Mouse (Mus musculus) midbrain, embryonic 16.5 days (tissue): ENCODE measurements around the gene Vmn2r39. TPM values are rescaled to one million over a fixed set of nuclear protein-coding genes. Genes with fewer than 3 reads are reported as not detected.
"Not testable (repeated sequence)": the region's sequence is repeated elsewhere in the genome, so short reads cannot be mapped to it uniquely, and the experiment has no call there.

Source experiments
- ATAC-seq: fragments of 200-750 bp; cut with Nextera tagmentation; 2 replicates; pipeline ENCODE4 v1.8.0; 2017; ENCODE audit warnings: moderate TSS enrichment
- H3K27ac ChIP-seq: fragments of 300-500 bp; sonication (generic); 2 replicates; pipeline ENCODE4 v1.5.1; 2014; ENCODE audit warnings: mild to moderate bottlenecking, low read length, mixed read lengths
- H3K27me3 ChIP-seq: fragments of 300-500 bp; sonication (generic); 2 replicates; pipeline ENCODE4 v1.6.1; 2014; ENCODE audit warnings: low read depth, low read length, mixed read lengths; ENCODE audit not compliant: control insufficient read depth, insufficient read depth
- H3K36me3 ChIP-seq: fragments of 300-500 bp; sonication (generic); 2 replicates; pipeline ENCODE4 v1.6.1; 2014; ENCODE audit warnings: mild to moderate bottlenecking, low read length, moderate library complexity, mixed read lengths; ENCODE audit not compliant: control insufficient read depth, insufficient read depth
- H3K4me1 ChIP-seq: fragments of 300-500 bp; sonication (generic); 2 replicates; pipeline ENCODE4 v1.6.1; 2014; ENCODE audit warnings: mild to moderate bottlenecking, low read length, mixed read lengths; ENCODE audit not compliant: control insufficient read depth, insufficient read depth
- H3K4me2 ChIP-seq: fragments of 300-500 bp; sonication (generic); 2 replicates; pipeline ENCODE4 v1.6.1; 2014; ENCODE audit warnings: mild to moderate bottlenecking, low read length, mixed read lengths
- H3K4me3 ChIP-seq: fragments of 300-500 bp; sonication (generic); 2 replicates; pipeline ENCODE4 v1.5.1; 2014; ENCODE audit warnings: low read depth, mild to moderate bottlenecking, low read length, moderate library complexity, mixed read lengths
- H3K9ac ChIP-seq: fragments of 300-500 bp; sonication (generic); 2 replicates; pipeline ENCODE4 v1.6.1; 2014; ENCODE audit warnings: low read depth, low read length, mixed read lengths
- H3K9me3 ChIP-seq: fragments of 300-500 bp; sonication (generic); replicated peaks from 2 replicates; pipeline ENCODE4 v1.6.1; 2014; ENCODE audit warnings: mild to moderate bottlenecking, low read length, mixed read lengths; ENCODE audit not compliant: control insufficient read depth, poor library complexity, severe bottlenecking
- WGBS: fragments of 180-500 bp; shearing (Covaris S2); extraction: QIAGEN DNeasy Blood & Tissue Kit; methylation state at CpG from one replicate; pipeline ENCODE4 v1.1.7; 2014; 5-methylcytosine and 5-hydroxymethylcytosine counted together
- polyA plus RNA-seq: library from polyadenylated mRNA; unstranded; fragments of >200 nt; fragmentation: Nextera tagmentation; extraction: Ambion mirVana; gene quantifications from 2 replicates; pipeline ENCODE4 v1.2.1, GENCODE M21; 2015

Vmn2r39 gene
- polyA plus RNA-seq = not detected in 2 replicates

DNA sequence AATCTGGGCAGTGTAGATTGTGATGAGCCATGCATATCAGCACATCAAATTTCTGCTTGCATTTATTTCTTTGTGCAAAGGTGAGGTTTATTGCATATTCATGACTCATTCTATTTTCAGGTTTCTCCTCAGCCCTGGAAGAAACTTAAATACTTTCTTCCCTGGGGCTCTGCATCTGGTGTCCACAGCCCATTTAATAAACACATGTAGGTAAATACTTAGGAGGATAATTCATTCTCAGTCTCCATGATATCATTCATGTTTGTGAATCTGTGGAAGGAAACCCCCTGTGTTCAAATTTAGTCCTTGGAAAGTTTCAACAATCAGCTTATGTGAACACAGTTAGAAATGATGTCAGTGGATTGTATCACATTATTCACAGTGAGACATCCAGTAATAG is at the start of gene Vmn2r39:
TSS of gene Vmn2r39 (minus strand) at position 101 of the 400 bp plus-strand sequence.
- not testable (repeated sequence) for H3K4me3 ChIP-seq, ATAC-seq, H3K36me3 ChIP-seq, H3K9me3 ChIP-seq, H3K27me3 ChIP-seq, H3K4me1 ChIP-seq, H3K27ac ChIP-seq, H3K9ac ChIP-seq, H3K4me2 ChIP-seq

GRCm38 (mm10) chr7:9065353-9065752 is 34.8 kb upstream of the Vmn2r39 start:
- H3K4me2 ChIP-seq, H3K27ac ChIP-seq, H3K36me3 ChIP-seq, ATAC-seq, H3K4me3 ChIP-seq, H3K9me3 ChIP-seq, H3K4me1 ChIP-seq, H3K27me3 ChIP-seq, H3K9ac ChIP-seq: not testable (repeated sequence)
- 80% methylated on average over 4 of the region's 4 CpGs for WGBS

Other genes starting within 250 kb of the Vmn2r39 start
- gene Vmn2r40, start 99.4 kb downstream of the Vmn2r39 start, polyA plus RNA-seq = not detected in 2 replicates
- gene Vmn2r38, start 67.1 kb upstream of the Vmn2r39 start, polyA plus RNA-seq = not detected in 2 replicates
- gene Vmn2r37, start 192.9 kb upstream of the Vmn2r39 start, polyA plus RNA-seq = not detected in 2 replicates